Mouse (Mus musculus) liver, embryonic 14.5 days (tissue): Measurements from ENCODE around the gene Lpo. TPM values are rescaled to one million over a fixed set of nuclear protein-coding genes. Genes with fewer than 3 reads are reported as not detected.

Source experiments
- ATAC-seq: fragments of 200-750 bp; cut with Nextera tagmentation; 2 replicates; pipeline ENCODE4 v1.8.0; 2017; ENCODE audit warnings: moderate number of reproducible peaks, mild to moderate bottlenecking, moderate library complexity; ENCODE audit not compliant: insufficient read depth
- DNase-seq, 3 experiments: peaks; one replicate each; pipeline ENCODE4 v3.0.0-alpha.2; 2012 to 2013; ENCODE audit warnings: low read depth in 3 of 3, low spot score in 3 of 3
- H3K27ac ChIP-seq: fragments of 300-500 bp; sonication (generic); 2 replicates; pipeline ENCODE4 v1.5.1; 2014; ENCODE audit warnings: moderate library complexity, mild to moderate bottlenecking, control low read depth, inconsistent platforms
- H3K27me3 ChIP-seq: fragments of 300-500 bp; sonication (generic); 2 replicates; pipeline ENCODE4 v1.6.1; 2014; ENCODE audit warnings: mild to moderate bottlenecking, low read length, moderate library complexity; ENCODE audit not compliant: control insufficient read depth, insufficient read depth
- H3K36me3 ChIP-seq: fragments of 300-500 bp; sonication (generic); replicated peaks from 2 replicates; pipeline ENCODE4 v1.6.1; 2014; ENCODE audit warnings: low read depth; ENCODE audit not compliant: control insufficient read depth, insufficient read depth
- H3K4me1 ChIP-seq, 2 experiments: fragments of 200-500 bp in 1 of 2; fragments of 300-500 bp in 1 of 2; sonication (generic) in 1 of 2; replicated peaks; 2 replicates each; pipeline ENCODE4 v1.6.1; 2012 to 2014; ENCODE audit warnings: antibody characterized with exemption in 1 of 2, inconsistent platforms in 1 of 2, low read length in 1 of 2; ENCODE audit not compliant: control insufficient read depth in 2 of 2, insufficient read depth in 2 of 2
- H3K4me2 ChIP-seq: fragments of 300-500 bp; sonication (generic); 2 replicates; pipeline ENCODE4 v1.6.1; 2014; ENCODE audit warnings: low read depth, mild to moderate bottlenecking, control low read depth, moderate library complexity
- H3K4me3 ChIP-seq, 2 experiments: fragments of 200-500 bp in 1 of 2; fragments of 300-500 bp in 1 of 2; sonication (generic) in 1 of 2; 2 replicates each; pipeline ENCODE4 v1.5.1; 2012 to 2014; ENCODE audit warnings: low read depth in 2 of 2, low read length in 2 of 2, mild to moderate bottlenecking in 2 of 2, control low read depth in 1 of 2, inconsistent platforms in 1 of 2, moderate library complexity in 1 of 2; ENCODE audit not compliant: insufficient read depth in 1 of 2
- H3K9ac ChIP-seq: fragments of 300-500 bp; sonication (generic); replicated peaks from 2 replicates; pipeline ENCODE4 v1.6.1; 2014; ENCODE audit warnings: mild to moderate bottlenecking, control low read depth, moderate library complexity
- H3K9me3 ChIP-seq: fragments of 300-500 bp; sonication (generic); 2 replicates; pipeline ENCODE4 v1.6.1; 2016; ENCODE audit warnings: low read length, mixed read lengths; ENCODE audit not compliant: control insufficient read depth
- CTCF ChIP-seq: IDR thresholded peaks from 2 replicates; pipeline ENCODE4 v1.5.1; 2016; ENCODE audit warnings: antibody characterized with exemption, low read depth, control low read depth
- EP300 ChIP-seq: IDR thresholded peaks from 2 replicates; pipeline ENCODE4 v1.6.1; 2016; ENCODE audit warnings: antibody characterized with exemption, low read depth
- WGBS: fragments of 180-500 bp; shearing (Covaris S2); extraction: QIAGEN DNeasy Blood & Tissue Kit; methylation state at CpG from one replicate; pipeline ENCODE4 v1.1.7; 2014; ENCODE audit not compliant: insufficient replicate concordance; 5-methylcytosine and 5-hydroxymethylcytosine counted together
- polyA plus RNA-seq, 2 experiments: library from polyadenylated mRNA; depleted of rRNA in 1 of 2; stranded (reverse) in 1 of 2; unstranded in 1 of 2; fragments of >200 nt; fragmentation: Nextera tagmentation in 1 of 2; extraction: Ambion mirVana in 1 of 2; gene quantifications; 2 replicates each; pipeline versions ENCODE4 v1.2.1 to v1.2.3; 2012 to 2014

The Lpo gene
- polyA plus RNA-seq, 2 experiments, result 0.02 TPM; not detected in 1

GRCm38 (mm10) chr11:87808236-87808635 is 19.9 kb downstream of the Lpo start:
- Histone ChIP-seq H3K4me1 (no peaks in the 10 kb centered on the region; a peak in 1 of 4 replicates), H3K4me3 (no peak overlapping the region), H3K9ac (no peak overlapping the region), H3K4me2 (no peak overlapping the region), H3K9me3 (no peaks in the 10 kb centered on the region), H3K27ac (no peak overlapping the region), H3K36me3 (no peaks in the 10 kb centered on the region), H3K27me3 (no peaks in the 10 kb centered on the region)
- no peak for ATAC-seq
- DNase-seq, result no peak
- TF ChIP-seq EP300, result no peak
- TF ChIP-seq CTCF, result no peak
- 11% methylated on average over 7 of the region's 7 CpGs for WGBS

- WGBS, result 67% methylated on average over 6 of the region's 6 CpGs
- Histone ChIP-seq H3K27me3 (no peaks in the 10 kb centered on the region), H3K4me2 (no peak overlapping the region), H3K4me3 (no peak overlapping the region), H3K36me3 (no peaks in the 10 kb centered on the region), H3K27ac (no peak overlapping the region), H3K4me1 (no peaks in the 10 kb centered on the region; a peak in 1 of 4 replicates), H3K9ac (no peak overlapping the region), H3K9me3 (no peaks in the 10 kb centered on the region)
- ATAC-seq, result no peak
- DNase-seq, result no peak
- TF ChIP-seq CTCF (no peak), EP300 (no peak)
These were observed 20.7 kb downstream of the Lpo start for GRCm38 (mm10) chr11:87807433-87807832.

- no peak overlapping the region for H3K27ac ChIP-seq
- H3K36me3 ChIP-seq, result no peaks in the 10 kb centered on the region
- WGBS, result 36% methylated on average over 1 of the region's 1 CpGs
- DNase-seq (peak in 1 of 3 experiments; percentile 15), ATAC-seq (no peak)
- no peak overlapping the region for H3K4me2 ChIP-seq
- no peak overlapping the region for H3K4me3 ChIP-seq
- no peak overlapping the region for H3K9ac ChIP-seq
- H3K4me1 ChIP-seq, result no peaks in the 10 kb centered on the region; a peak in 1 of 4 replicates
- H3K27me3 ChIP-seq, result no peaks in the 10 kb centered on the region
- H3K9me3 ChIP-seq, result no peaks in the 10 kb centered on the region
- TF ChIP-seq EP300 (no peak), CTCF (peak; percentile 70)
These were observed 22.6 kb downstream of the Lpo start for GRCm38 (mm10) chr11:87805448-87805847.

GRCm38 (mm10) chr11:87802621-87803020 is 25.5 kb downstream of the Lpo start:
- no peak for DNase-seq
- no peak for ATAC-seq
- H3K27ac ChIP-seq, result no peak overlapping the region
- H3K4me3 ChIP-seq, result no peak overlapping the region
- TF ChIP-seq CTCF (peak; percentile 67), EP300 (no peak)
- no peaks in the 10 kb centered on the region for H3K27me3 ChIP-seq
- H3K9me3 ChIP-seq, result no peaks in the 10 kb centered on the region
- H3K4me1 ChIP-seq, result no peaks in the 10 kb centered on the region
- H3K36me3 ChIP-seq, result no peaks in the 10 kb centered on the region
- 64% methylated on average over 14 of the region's 14 CpGs for WGBS
- H3K4me2 ChIP-seq, result no peak overlapping the region
- no peak overlapping the region for H3K9ac ChIP-seq

GRCm38 (mm10) chr11:87801711-87802275 is 26.3 kb downstream of the Lpo start:
- no peak for ATAC-seq
- H3K9ac ChIP-seq, result no peak overlapping the region
- H3K27me3 ChIP-seq, result no peaks in the 10 kb centered on the region
- no peak overlapping the region for H3K4me2 ChIP-seq
- no peak overlapping the region for H3K4me3 ChIP-seq
- H3K4me1 ChIP-seq, result no peaks in the 10 kb centered on the region
- no peaks in the 10 kb centered on the region for H3K9me3 ChIP-seq
- H3K27ac ChIP-seq, result no peak overlapping the region
- no peaks in the 10 kb centered on the region for H3K36me3 ChIP-seq
- no peak for DNase-seq
- TF ChIP-seq EP300, result no peak
- TF ChIP-seq CTCF, result no peak
- 69% methylated on average over 22 of the region's 22 CpGs for WGBS
